Mouse (Mus musculus) layer of hippocampus, adult 2 months (tissue): ENCODE measurements around the gene Shisa2. TPM values are rescaled to one million over a fixed set of nuclear protein-coding genes. Genes with fewer than 3 reads are reported as not detected.
"Not testable (repeated sequence)": the region's sequence is repeated elsewhere in the genome, so short reads cannot be mapped to it uniquely, and the experiment has no call there.

Experiments used
- DNase-seq, 2 experiments: peaks; one replicate each; pipeline ENCODE4 v3.0.0; 2022; ENCODE audit warnings: low spot score in 2 of 2
- H3K27ac ChIP-seq: fragments of 200-600 bp; 2 replicates; pipeline ENCODE4 v1.8.1; 2022
- H3K4me3 ChIP-seq: fragments of 200-600 bp; 2 replicates; pipeline ENCODE4 v1.8.1; 2022; ENCODE audit warnings: mild to moderate bottlenecking
- CTCF ChIP-seq: fragments of 200-600 bp; conservative IDR thresholded peaks from 2 replicates; pipeline ENCODE4 v1.8.1; 2022; ENCODE audit warnings: antibody characterized with exemption, mild to moderate bottlenecking, moderate library complexity
- total RNA-seq, 2 experiments: library from RNA; stranded (reverse); gene quantifications; 2 replicates each; pipeline ENCODE4 v1.2.3; 2021

The Shisa2 gene
- total RNA-seq, 2 experiments from 2014 or later, result 3.3 to 3.4 TPM

DNA sequence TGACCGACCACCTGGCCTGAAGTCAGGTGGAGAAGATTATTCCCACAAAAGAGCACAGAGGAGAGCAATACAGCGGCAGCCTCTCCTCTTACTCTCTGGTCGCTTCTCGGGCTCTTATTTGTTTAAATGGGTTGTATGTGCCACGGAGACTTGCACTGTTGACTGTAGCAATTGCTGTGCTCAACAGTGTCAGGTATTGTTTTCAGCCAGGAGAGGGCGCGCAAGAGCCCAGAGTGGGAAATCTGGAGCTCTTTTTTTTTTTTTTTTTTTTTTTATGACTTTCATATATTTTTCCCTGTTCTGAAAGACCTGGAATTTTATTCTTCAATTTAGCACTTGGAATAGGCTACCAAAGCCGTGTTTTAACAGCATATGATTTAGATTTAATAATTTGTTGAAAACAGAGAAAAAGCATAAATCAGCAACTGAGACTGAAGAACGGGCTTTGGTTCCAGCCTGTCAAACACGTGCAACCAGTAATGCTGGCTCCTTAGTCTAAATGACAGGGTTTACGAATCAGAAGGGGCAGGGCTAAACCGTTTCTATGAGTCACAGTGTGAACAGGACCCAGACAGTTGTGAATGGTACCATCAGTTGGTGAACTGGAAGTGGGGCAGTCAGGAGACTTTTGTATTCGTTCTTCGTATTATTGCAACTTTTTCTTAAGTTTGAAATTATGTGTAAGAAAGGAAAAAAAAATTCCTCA, 12.0 kb upstream of the Shisa2 start:
- Histone ChIP-seq H3K4me3 (no peak overlapping the region), H3K27ac (no peak overlapping the region)
- TF ChIP-seq CTCF, result peak; percentile 87
- DNase-seq, result peak in 1 of 2 experiments; percentile 74

DNA sequence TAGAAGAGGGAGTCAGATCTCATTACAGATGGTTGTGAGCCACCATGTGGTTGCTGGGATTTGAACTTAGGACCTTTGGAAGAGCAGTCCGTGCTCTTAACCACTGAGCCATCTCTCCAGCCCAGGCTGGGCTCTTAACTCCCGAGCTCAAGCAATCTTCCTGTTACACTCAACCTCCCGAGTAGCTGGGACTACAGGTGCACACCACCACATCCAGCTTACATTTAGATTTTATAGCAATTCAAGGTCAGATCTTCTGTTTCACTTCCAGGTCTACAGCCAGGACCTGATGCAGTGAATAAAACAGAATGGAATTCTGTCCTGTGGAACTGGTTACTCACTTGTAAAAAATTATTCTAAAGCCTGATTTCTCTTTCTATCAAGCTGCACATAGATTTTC, 11.0 kb upstream of the Shisa2 start:
- H3K27ac ChIP-seq, H3K4me3 ChIP-seq, DNase-seq: not testable (repeated sequence)

DNA sequence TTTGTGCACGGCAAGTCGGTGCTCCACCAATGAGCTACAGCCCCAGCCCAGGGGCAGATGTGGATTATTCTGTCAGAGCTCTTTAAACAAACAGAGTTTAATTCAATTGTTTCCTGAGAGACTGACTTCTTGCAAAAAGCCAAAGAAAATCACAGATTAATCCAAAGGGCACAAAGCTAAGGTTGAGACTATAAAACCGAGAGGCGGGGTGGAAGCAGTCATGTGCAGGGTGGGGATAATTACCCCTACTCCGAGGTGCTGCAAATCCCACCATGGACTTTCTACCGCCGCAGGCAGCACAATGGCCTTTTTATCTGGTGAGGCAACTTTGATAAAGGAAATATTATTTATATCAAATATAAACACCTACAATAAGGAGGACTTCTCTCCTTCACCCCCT, 8.3 kb upstream of the Shisa2 start:
- no peak for TF ChIP-seq CTCF
- Histone ChIP-seq H3K27ac (no peak overlapping the region), H3K4me3 (no peak overlapping the region)
- no peak for DNase-seq

GRCm38 (mm10) chr14:59624326-59624885, 702 bp upstream of the Shisa2 start:
- no peak overlapping the region for H3K27ac ChIP-seq
- TF ChIP-seq CTCF, result no peak
- DNase-seq, result no peak
- H3K4me3 ChIP-seq, result no peak overlapping the region

DNA sequence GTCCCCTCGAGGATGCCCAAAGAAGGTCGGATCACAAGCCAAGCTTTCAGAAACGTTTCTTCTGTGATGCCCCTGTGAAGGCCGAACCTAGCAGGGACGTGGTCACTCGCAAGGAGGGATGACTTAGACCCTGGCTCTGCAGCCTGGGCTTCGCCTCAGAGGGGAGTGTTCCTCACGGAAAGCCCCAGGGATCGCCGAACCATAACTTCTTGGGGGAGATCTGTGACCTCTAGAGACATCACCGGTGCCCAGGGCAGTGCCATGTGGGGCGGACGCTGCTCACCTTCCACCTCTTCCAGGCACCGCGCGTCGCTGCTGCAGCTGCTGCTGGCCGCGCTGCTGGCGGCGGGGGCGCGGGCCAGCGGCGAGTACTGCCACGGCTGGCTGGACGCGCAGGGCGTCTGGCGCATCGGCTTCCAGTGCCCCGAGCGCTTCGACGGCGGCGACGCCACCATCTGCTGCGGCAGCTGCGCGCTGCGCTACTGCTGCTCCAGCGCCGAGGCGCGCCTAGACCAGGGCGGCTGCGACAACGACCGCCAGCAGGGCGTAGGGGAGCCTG, 777 bp downstream of the Shisa2 start:
- TF ChIP-seq CTCF, result no peak
- peak overlapping the region; percentile 55 for H3K4me3 ChIP-seq
- peak overlapping the region; percentile 4; the same call in 1 of the 2 replicates for H3K27ac ChIP-seq
- DNase-seq, result no peak

DNA sequence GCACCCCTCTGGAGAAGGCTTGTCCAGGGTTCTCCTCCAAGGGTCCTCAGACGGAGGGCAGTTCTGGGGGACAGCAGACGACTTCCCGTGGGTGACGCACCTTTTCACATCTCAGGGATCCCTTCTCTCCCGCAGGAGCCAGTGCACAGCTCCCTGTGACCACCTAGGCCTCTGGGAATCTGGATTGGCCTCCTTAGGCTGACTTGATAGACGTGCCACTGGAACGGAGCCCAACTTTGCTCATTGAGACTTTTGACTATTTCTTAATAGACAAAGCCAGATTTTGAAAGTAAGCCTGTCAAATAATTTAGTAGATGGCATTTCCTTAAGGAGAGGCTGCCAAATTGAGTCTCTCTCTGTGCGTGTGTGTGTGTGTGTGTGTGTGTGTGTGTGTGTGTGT, 1.6 kb downstream of the Shisa2 start:
- Histone ChIP-seq H3K27ac (no peak overlapping the region), H3K4me3 (peak overlapping the region; percentile 55)
- no peak for TF ChIP-seq CTCF
- no peak for DNase-seq

GRCm38 (mm10) chr14:59627142-59627680, 2.1 kb downstream of the Shisa2 start:
- peak overlapping the region; percentile 4; the same call in 1 of the 2 replicates for H3K4me3 ChIP-seq
- no peak overlapping the region for H3K27ac ChIP-seq
- DNase-seq, result no peak
- TF ChIP-seq CTCF, result no peak

DNA sequence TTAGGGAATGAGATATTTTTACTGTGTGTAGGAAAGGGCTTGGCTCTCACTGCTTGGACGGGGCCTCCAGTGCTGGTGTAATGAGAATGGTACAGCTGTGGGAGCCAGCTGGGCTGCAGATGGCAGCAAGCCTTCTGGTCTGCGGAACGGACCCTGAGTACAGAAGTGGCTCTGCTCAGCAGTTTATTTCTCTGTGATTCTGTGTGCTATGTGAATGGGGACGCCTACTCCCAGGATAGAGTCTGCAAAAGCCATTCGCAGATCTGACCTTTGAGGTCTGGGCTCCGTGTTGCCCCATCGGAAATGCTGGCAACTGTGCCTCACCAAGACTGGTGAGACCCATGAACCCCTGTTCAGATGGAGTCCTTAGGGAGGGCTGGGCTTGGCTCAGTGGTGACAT, 2.7 kb downstream of the Shisa2 start:
- peak overlapping the region; percentile 4; the same call in 1 of the 2 replicates for H3K4me3 ChIP-seq

DNA sequence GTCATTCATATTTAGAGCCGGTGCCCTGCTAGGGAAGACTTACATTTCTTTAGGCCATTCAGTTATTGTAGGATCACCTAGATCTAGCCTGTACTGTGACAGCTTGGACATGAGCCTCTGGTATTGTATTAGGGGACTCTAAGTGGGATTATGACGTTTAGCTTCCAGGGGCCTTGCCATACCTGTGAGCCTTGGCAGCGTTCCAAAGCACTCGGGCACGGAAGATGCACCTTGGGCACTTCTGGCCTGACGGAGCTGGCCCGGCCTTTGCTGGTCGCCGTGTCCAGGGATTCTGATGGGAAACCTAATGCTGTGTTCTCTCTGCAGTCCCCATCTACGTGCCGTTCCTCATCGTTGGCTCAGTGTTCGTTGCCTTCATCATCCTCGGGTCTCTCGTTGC, 4.2 kb downstream of the Shisa2 start:
- H3K27ac ChIP-seq, result no peak overlapping the region
- no peak for TF ChIP-seq CTCF
- no peak for DNase-seq
- H3K4me3 ChIP-seq, result no peak overlapping the region

More for the DNA sequence above, 2.7 kb downstream of the Shisa2 start:
- no peak overlapping the region for H3K27ac ChIP-seq
- no peak for DNase-seq
- TF ChIP-seq CTCF, result no peak

DNA sequence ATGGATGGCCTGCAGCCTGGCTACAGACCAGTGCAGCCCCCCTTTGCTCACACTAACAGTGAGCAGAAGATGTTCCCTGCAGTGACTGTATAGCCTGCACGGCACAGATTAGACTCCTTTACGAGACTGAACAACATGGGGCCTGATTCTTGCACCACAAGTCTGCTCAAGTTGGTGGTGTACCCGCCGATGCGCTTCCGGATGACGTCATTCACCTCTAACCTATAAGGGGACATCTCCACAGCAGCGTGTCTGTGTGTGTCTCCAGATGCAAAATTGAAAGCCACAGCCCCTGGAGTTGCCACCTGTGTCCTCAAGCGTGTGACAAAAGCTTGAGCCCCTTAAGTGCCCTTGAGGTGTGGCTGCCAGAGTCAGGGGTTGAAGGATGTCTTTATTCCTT, 5.0 kb downstream of the Shisa2 start:
- Histone ChIP-seq H3K4me3 (no peak overlapping the region), H3K27ac (no peak overlapping the region)
- DNase-seq, result no peak
- TF ChIP-seq CTCF, result no peak

DNA sequence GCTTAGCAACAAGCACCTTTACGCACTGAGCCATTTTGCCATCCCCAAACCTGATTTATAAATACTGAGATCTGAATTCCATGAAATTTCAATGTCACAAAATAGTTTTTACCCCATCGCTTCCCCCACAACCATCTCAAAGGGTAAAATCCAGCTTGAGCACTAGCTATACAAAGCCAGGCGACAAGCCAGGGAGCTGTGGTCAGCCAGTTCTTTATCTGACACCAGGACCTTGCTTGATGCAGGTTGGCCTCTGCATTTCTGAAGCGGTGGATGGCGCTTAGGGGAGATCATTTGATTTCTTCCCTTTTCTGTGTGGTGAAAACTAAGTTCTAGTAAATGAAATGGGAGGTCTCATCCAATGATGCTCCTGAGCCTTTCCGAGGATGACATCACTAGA, 7.0 kb downstream of the Shisa2 start:
- H3K4me3 ChIP-seq, result no peak overlapping the region
- no peak for TF ChIP-seq CTCF
- no peak for DNase-seq
- no peak overlapping the region for H3K27ac ChIP-seq

GRCm38 (mm10) chr14:59633295-59633898, 8.3 kb downstream of the Shisa2 start:
- Histone ChIP-seq H3K4me3 (no peak overlapping the region), H3K27ac (no peak overlapping the region)
- DNase-seq, result no peak
- no peak for TF ChIP-seq CTCF

DNA sequence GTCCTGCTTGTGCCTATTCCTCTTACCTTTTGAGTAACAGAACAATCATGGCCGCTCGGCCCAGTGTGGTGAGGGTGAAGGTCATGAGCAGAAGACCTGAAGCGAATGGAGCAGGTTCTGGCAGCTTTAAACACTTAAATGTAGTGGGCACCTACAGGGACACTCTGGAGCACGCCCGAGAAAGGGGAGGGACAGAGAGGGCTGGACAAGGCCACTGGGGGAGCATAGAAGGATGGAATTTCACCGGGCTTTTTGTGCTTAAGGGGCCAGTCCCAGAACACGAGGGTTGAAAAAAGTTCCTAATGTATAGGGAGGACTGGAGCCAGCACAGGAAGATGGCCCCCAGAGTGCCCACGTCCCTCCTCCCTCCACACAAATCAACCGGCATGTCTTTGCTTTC, 8.9 kb downstream of the Shisa2 start:
- Histone ChIP-seq H3K4me3 (no peak overlapping the region), H3K27ac (no peak overlapping the region)
- TF ChIP-seq CTCF, result no peak
- no peak for DNase-seq
